Mouse (Mus musculus) kidney, embryonic 14.5 days (tissue): ENCODE measurements around the gene Bst2. TPM values are rescaled to one million over a fixed set of nuclear protein-coding genes. Genes with fewer than 3 reads are reported as not detected.

ENCODE experiments used
- ATAC-seq: fragments of 200-750 bp; cut with Nextera tagmentation; 2 replicates; pipeline ENCODE4 v1.8.0; 2017; ENCODE audit warnings: moderate number of reproducible peaks, mild to moderate bottlenecking, moderate TSS enrichment, moderate library complexity; ENCODE audit not compliant: low FRiP score, low TSS enrichment
- H3K27ac ChIP-seq: fragments of 300-500 bp; sonication (generic); 2 replicates; pipeline ENCODE4 v1.5.1; 2014; ENCODE audit warnings: low read depth, mild to moderate bottlenecking, low read length, moderate library complexity, mixed read lengths
- H3K27me3 ChIP-seq: fragments of 300-500 bp; sonication (generic); 2 replicates; pipeline ENCODE4 v1.6.1; 2014; ENCODE audit warnings: mild to moderate bottlenecking, low read length; ENCODE audit not compliant: control insufficient read depth, insufficient read depth
- H3K36me3 ChIP-seq: fragments of 300-500 bp; sonication (generic); 2 replicates; pipeline ENCODE4 v1.6.1; 2014; ENCODE audit warnings: low read length, mixed read lengths; ENCODE audit not compliant: control insufficient read depth, insufficient read depth
- H3K4me1 ChIP-seq: fragments of 300-500 bp; sonication (generic); 2 replicates; pipeline ENCODE4 v1.6.1; 2014; ENCODE audit warnings: low read length, mixed read lengths; ENCODE audit not compliant: control insufficient read depth, insufficient read depth
- H3K4me2 ChIP-seq: fragments of 300-500 bp; sonication (generic); replicated peaks from 2 replicates; pipeline ENCODE4 v1.6.1; 2014; ENCODE audit warnings: low read depth, mild to moderate bottlenecking, low read length
- H3K4me3 ChIP-seq: fragments of 300-500 bp; sonication (generic); 2 replicates; pipeline ENCODE4 v1.5.1; 2014; ENCODE audit warnings: mild to moderate bottlenecking, low read length
- H3K9ac ChIP-seq: fragments of 300-500 bp; sonication (generic); 2 replicates; pipeline ENCODE4 v1.6.1; 2014; ENCODE audit warnings: low read depth, mild to moderate bottlenecking, low read length, moderate library complexity
- H3K9me3 ChIP-seq: fragments of 300-500 bp; sonication (generic); 2 replicates; pipeline ENCODE4 v1.6.1; 2016; ENCODE audit warnings: low read length; ENCODE audit not compliant: control insufficient read depth
- WGBS: fragments of 180-500 bp; shearing (Covaris S2); extraction: QIAGEN DNeasy Blood & Tissue Kit; methylation state at CpG from one replicate; pipeline ENCODE4 v1.1.7; 2014; 5-methylcytosine and 5-hydroxymethylcytosine counted together
- polyA plus RNA-seq: library from polyadenylated mRNA; unstranded; fragments of >200 nt; fragmentation: Nextera tagmentation; extraction: Ambion mirVana; gene quantifications from 2 replicates; pipeline ENCODE4 v1.2.1, GENCODE M21; 2014

Gene Bst2
- polyA plus RNA-seq, 1 experiment from 2014 or later, result 8.6 TPM

DNA sequence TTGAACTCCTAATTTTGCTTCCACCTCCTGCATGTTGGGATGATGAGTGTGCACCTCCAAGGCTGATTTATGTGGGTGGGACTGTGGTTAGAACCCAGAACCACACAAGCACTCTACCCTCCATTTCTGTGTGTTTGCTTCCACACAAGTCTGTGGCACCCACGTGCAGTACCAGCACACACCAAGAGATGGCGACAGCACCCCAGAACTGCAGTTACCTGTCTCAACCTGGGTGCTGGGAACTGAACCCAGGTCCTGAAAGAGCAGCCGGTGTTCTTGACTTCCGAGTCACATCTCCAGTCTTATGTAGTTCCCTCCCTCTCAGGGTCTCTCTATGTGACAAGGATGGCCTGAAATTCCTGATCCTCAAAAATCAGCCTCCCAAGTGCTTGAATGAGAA, 26.7 kb upstream of the Bst2 start:
- H3K4me1 ChIP-seq, result peaks cover 20% of the 10 kb centered on the region; the same call in 1 of the 2 replicates
- H3K9me3 ChIP-seq, result peaks cover 8% of the 10 kb centered on the region
- H3K27ac ChIP-seq, result no peak overlapping the region
- H3K9ac ChIP-seq, result no peak overlapping the region
- peaks cover 42% of the 10 kb centered on the region for H3K27me3 ChIP-seq
- 92% methylated on average over 4 of the region's 4 CpGs for WGBS
- ATAC-seq, result no peak
- no peak overlapping the region for H3K4me2 ChIP-seq
- no peak overlapping the region for H3K4me3 ChIP-seq
- H3K36me3 ChIP-seq, result no peaks in the 10 kb centered on the region

DNA sequence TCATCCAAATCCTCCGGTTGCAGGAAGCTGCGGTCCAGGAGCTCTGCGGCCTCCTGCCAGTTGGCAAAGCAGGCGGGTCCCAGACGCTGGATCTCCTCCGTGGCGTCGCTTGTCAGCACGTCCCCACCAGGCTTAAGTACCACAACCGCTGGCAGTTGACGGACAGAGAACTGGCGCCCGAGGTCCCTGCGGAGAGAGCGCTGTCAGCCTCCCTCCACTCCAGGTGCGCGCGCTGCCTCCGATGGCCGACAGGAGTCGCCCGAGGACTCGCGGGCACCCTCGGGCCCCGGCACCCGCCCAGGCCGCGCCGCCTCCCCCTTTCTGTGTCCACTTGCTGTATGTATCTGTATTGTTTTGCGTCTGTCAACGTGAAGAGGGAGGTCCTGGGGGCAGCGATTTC, 25.5 kb upstream of the Bst2 start:
- Histone ChIP-seq H3K9ac (peak overlapping the region; percentile 34; the same call in 1 of the 2 replicates), H3K27me3 (peaks cover 52% of the 10 kb centered on the region), H3K4me1 (peaks cover 11% of the 10 kb centered on the region; the same call in 1 of the 2 replicates), H3K9me3 (peaks cover 8% of the 10 kb centered on the region), H3K36me3 (no peaks in the 10 kb centered on the region), H3K4me3 (peak overlapping the region; percentile 20), H3K4me2 (peak overlapping the region; percentile 42), H3K27ac (no peak overlapping the region)
- no peak for ATAC-seq
- WGBS, result 1% methylated on average over 33 of the region's 33 CpGs

DNA sequence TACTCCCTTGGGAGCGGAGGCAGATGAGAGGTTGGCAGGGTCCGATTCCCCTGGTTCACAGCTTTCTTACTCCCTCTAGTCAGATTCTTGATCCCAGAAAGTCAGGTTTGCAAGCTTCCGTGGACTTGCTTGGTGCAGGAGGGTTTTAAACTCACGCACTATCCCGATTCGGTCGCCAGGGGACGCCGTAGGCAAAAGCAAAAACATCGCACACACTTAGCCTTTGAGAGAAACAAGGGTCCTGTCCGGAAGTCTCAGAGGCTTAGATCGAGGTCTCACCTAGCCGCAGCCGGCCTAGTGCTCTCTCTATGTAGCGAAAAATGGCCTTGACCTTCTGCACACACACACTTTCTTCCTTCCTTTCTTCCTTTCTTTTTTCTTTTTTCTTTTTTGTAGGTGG, 24.1 kb upstream of the Bst2 start:
- H3K36me3 ChIP-seq, result no peaks in the 10 kb centered on the region
- H3K9me3 ChIP-seq, result peaks cover 8% of the 10 kb centered on the region

DNA sequence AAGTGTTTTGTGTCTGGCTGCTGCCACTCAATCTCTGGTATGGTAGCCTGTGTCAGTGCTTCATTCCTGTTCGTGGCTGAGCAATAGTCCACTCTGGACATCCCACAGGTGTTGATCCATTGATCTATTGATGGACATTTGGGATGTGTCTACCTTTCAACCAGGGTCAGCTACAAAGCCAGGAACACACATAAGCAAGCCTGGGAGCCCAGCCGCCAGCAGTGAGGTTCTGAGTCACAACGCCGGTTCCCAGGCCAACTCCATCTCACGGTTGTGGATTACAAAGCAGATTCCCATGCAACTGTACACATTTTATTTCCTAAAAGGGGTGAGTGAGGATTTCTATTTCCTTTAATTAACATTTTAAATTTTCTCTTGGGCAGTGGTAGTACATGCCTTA, 23.5 kb upstream of the Bst2 start:
- Histone ChIP-seq H3K4me2 (no peak overlapping the region), H3K4me3 (no peak overlapping the region), H3K9ac (no peak overlapping the region), H3K36me3 (no peaks in the 10 kb centered on the region), H3K27me3 (peaks cover 52% of the 10 kb centered on the region), H3K4me1 (peaks cover 11% of the 10 kb centered on the region; the same call in 1 of the 2 replicates), H3K27ac (no peak overlapping the region), H3K9me3 (peaks cover 8% of the 10 kb centered on the region)
- ATAC-seq, result no peak
- 83% methylated on average over 5 of the region's 5 CpGs for WGBS

More for the DNA sequence above, 24.1 kb upstream of the Bst2 start:
- Histone ChIP-seq H3K4me2 (no peak overlapping the region), H3K9ac (no peak overlapping the region), H3K27me3 (peaks cover 52% of the 10 kb centered on the region), H3K4me1 (peaks cover 11% of the 10 kb centered on the region; the same call in 1 of the 2 replicates), H3K27ac (no peak overlapping the region), H3K4me3 (no peak overlapping the region)
- 5% methylated on average over 15 of the region's 15 CpGs for WGBS
- ATAC-seq, result 0 out of 2 replicates have a peak, but pooled peaks have one; percentile 7

DNA sequence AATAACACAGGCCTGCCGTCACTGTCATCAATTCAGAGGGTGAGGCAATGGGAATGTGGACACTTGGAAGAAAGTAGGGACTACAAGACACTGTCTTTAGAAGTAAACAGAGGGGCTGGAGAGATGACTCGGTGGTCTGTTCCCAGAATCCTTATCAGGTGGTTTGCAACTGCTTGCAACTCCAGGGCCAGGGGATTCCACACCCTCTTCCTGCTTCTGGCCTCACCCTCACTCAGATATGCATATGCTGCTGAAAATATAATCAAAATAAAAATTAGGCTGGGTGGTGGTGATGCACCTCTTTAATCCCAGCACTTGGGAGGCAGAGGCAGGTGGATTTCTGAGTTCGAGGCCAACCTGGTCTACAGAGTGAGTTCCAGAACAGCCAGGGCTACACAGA, 22.8 kb upstream of the Bst2 start:
- H3K9me3 ChIP-seq, result peaks cover 8% of the 10 kb centered on the region
- no peak overlapping the region for H3K27ac ChIP-seq
- peaks cover 52% of the 10 kb centered on the region for H3K27me3 ChIP-seq
- 70% methylated on average over 3 of the region's 3 CpGs for WGBS
- ATAC-seq, result no peak
- no peak overlapping the region for H3K4me2 ChIP-seq
- H3K4me1 ChIP-seq, result peaks cover 11% of the 10 kb centered on the region; the same call in 1 of the 2 replicates
- H3K36me3 ChIP-seq, result no peaks in the 10 kb centered on the region
- H3K9ac ChIP-seq, result no peak overlapping the region
- H3K4me3 ChIP-seq, result no peak overlapping the region

DNA sequence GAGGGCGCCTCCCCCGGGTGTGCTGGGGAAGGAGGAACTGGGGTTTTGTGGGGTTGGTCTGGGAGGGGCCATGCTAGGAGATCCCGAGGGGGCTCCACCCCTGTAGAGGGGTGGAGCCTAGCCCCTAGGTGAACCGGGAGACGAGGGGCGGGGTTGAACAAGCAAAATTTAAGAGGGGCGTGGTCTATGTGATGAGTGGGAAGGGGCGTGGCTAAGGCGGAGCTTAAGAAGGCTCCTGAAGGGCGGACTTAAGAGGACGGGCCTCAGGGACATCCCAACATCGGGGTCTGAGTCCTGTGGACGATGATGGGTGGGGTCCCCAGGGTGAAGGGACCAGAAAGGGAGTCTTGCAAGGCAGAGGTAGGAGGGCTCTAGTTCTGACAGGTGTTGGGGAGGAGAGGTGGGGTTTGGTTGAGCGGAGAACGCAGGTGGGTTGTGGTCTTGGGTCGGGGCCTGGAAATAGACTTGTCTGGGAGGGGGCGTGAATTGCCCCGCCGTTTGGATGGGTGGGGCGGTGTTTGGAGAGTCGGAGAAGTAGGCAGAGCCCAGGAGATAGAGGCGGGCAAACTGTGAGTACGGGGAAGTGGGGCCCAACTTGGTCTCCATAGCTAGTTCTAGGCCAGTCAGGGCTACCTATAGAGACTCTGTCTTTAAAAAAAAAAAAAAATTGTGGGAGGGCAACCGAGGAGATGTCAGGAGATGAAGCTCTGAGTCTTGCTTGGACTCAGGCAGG, 21.9 kb upstream of the Bst2 start:
- Histone ChIP-seq H3K27ac (no peak overlapping the region), H3K36me3 (no peaks in the 10 kb centered on the region), H3K27me3 (peaks cover 52% of the 10 kb centered on the region), H3K4me3 (peak overlapping the region; percentile 51), H3K9ac (peak overlapping the region; percentile 54), H3K4me1 (peaks cover 11% of the 10 kb centered on the region; the same call in 1 of the 2 replicates), H3K9me3 (peaks cover 2% of the 10 kb centered on the region; the same call in 1 of the 2 replicates), H3K4me2 (peak overlapping the region; percentile 76)
- 2% methylated on average over 24 of the region's 24 CpGs for WGBS
- ATAC-seq, result peak; percentile 77

DNA sequence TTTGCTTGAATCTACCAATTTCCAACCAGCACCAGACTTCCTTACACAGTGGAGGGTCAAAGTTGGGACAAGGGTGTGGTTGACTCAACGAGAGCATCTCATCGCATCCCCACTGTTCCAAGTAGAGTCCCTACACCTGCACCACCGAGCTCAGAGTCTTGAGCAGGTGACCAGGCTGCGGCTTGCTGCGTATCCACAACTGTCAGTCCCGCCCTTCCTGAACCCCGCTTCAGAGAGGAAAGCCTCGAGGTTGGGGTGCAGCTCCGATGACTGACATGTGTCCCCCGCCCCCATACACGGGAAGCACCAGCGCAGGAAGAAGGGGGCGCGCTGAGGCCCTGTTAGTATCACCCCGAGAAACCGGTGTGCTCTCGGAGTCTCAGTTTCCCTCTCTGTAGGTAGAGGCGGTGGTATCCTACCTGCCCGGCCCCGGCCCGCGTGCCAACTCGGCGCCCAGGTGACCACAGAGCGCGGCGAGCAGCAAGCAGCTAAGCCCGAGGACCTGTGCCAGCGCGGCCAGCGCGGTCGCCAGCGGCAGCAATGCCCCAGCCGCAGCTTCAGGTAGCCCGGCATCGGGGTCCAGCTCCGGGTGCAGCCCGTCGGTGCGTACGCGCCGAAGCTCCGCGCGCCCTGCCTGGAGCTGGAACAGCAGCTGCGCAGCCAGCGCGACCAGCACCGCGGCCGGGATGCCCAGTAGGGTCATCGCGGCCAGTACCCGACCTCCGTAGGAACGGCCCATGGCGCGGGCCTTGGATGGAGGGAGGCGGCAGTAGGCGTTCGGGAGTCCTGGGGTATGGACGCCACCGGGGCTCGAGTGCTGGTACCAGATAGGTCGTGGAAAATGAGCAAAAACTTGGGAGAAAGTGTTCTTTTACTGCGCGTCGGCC, 21.1 kb upstream of the Bst2 start, which contains the start of gene Tmem221:
Tmem221 (minus strand) TSS at position 801 of the 887 bp plus-strand sequence.
- Histone ChIP-seq H3K4me1 (peaks cover 11% of the 10 kb centered on the region; the same call in 1 of the 2 replicates), H3K27me3 (peaks cover 51% of the 10 kb centered on the region), H3K4me3 (peak within 1 kb of the TSS; percentile 51), H3K4me2 (peak within 1 kb of the TSS; percentile 76), H3K9ac (peak within 1 kb of the TSS; percentile 54), H3K27ac (no peak within 1 kb of the TSS), H3K9me3 (no peaks in the 10 kb centered on the region), H3K36me3 (no peaks in the 10 kb centered on the region)
- WGBS, result 4% methylated on average over 69 of the region's 70 CpGs
- peak; percentile 45 for ATAC-seq

DNA sequence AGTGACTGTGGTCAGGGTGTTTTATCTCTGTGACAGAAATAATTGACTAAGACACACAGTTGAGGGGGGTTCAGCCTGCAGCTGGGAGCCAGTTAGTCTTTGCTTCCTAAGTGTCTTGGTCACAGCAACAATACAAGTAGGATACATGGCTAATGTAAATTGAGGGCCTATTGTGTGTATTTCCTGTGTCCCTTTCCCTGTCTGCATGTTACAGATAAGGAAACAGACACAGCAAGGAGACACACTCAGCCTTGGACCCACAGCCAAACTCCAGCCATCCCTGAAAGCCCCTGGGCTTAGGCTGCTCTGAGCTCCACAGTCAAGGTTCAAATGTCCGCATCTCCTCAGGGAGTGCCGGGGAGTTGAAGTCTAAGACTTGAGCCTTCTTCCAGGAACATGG, 17.4 kb upstream of the Bst2 start:
- Histone ChIP-seq H3K27ac (no peak overlapping the region), H3K9me3 (no peaks in the 10 kb centered on the region), H3K36me3 (no peaks in the 10 kb centered on the region), H3K9ac (no peak overlapping the region), H3K27me3 (peaks cover 17% of the 10 kb centered on the region), H3K4me1 (peaks cover 10% of the 10 kb centered on the region; the same call in 1 of the 2 replicates), H3K4me2 (no peak overlapping the region), H3K4me3 (no peak overlapping the region)
- no peak for ATAC-seq
- WGBS, result 89% methylated on average over 2 of the region's 2 CpGs
